Mouse (Mus musculus): Measurements from ENCODE around the gene Dnal1. TPM values are rescaled to one million over a fixed set of nuclear protein-coding genes. Genes with fewer than 3 reads are reported as not detected.
A peak's percentile ranks its signal among the peaks of the same experiment; 100 is the strongest.

The Dnal1 gene
- total RNA-seq, 2 experiments from 2014 or later, result 7.0 to 7.3 TPM

- DNase-seq, result no peak
- intact Hi-C loops (cut with DNase I; ENCODE audit: low total_unique reads), result no loop called here
These were observed 64.7 kb downstream of the Dnal1 start for GRCm38 (mm10) chr12:84178652-84179445.

- intact Hi-C loops (cut with DNase I; ENCODE audit: low total_unique reads), result no loop called here
- DNase-seq, result no peak
These were observed 65.9 kb downstream of the Dnal1 start for GRCm38 (mm10) chr12:84180090-84180489.

DNA sequence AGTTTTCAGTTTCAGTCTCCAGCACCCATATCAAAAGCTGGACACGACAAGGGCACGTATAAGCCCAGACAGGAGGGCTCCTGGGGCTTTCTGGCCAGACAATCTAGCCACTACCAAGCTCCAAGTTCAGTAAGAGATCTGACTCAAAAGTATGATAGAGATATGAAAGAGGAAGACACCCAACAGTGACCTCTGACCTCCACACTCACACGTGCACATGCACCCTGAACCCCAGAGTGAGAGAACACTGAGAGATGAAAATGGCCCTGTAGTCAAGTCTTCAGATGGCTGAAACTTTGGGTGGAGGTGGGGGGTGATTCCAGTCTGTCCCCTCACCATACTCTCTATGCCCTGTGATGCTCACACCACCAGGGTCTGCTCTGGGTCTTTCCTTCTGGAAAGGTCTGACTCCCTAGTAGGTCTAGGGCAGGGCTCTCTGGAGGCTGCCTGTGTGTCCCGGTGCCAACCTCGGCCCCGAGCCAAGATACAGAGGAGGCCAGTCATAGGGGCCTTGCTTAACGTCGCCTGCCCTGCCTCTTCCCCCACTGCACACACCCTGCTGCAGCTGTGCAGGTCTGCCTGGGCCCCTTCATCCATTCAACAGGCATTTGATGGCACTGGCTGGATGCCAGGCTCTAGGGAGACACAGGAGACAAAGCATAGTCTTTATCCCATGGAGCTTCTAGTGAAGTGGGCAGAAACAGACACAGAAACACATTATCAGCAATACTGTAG, 66.7 kb downstream of the Dnal1 start:
- DNase-seq, result peak; percentile 81
- intact Hi-C loops (cut with DNase I; ENCODE audit: low total_unique reads), result no loop called here

DNA sequence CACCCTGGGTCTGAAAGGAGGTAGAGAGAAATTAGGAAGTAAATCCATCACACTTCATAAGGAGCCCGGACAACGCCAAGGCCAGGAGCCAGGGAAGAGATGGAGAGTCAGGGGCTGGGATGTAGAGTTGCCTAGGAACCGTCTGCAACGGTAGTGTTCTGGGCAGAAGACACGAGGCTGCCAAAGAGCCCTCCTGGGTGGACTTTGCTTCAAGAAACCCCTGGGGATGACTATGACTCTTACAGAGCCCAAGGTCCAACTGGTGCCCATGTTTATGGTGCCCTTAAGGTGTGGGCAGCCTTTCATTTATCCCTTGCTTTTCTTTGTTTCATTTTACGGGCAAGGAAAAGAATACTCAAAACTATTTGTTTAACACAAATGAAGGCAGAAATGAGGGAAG, 67.8 kb downstream of the Dnal1 start:
- no peak for DNase-seq
- intact Hi-C loops (cut with DNase I; ENCODE audit: low total_unique reads), result no loop called here

DNA sequence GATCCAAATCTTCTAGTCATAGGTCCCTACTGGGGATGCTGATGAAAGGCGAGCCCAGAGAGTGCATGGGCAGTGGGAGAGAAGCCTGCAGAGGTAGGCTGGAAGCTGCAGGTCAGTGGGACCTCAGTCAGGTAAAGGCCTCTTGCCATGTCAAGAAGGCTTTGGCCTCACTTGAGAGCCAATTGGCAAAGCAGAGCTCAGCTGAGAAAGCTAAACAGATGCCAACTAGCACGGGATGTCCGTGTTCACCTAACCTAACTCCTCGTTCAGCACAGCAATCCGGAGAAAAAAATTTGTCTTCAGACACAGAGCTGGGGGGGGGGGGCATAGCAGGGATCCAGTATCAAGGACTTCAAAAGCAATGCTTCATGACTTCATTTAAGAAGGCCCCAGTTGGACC, 70.8 kb downstream of the Dnal1 start:
- intact Hi-C loops (cut with DNase I; ENCODE audit: low total_unique reads), result no loop called here
- no peak for DNase-seq

DNA sequence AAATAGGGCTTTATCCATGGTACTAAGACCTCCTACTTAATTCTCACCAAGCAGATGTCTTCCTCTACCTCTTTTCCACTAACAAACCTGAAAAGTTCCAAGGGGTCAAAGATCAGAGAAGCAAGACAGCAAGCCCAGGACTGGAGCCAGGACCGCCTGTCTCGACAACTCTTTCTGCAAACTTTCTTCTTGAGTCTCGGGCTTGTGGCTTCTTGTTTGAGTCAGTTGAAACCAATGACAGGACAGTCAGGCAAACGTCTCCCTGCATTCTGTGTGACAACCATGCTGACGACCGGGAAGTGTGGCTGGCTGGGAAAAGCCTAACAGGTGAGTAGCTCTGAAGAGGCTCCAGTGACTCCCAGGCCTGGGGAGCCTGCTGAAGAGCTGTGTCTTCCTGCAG, 71.4 kb downstream of the Dnal1 start:
- intact Hi-C loops (cut with DNase I; ENCODE audit: low total_unique reads), result no loop called here
- DNase-seq, result no peak

DNA sequence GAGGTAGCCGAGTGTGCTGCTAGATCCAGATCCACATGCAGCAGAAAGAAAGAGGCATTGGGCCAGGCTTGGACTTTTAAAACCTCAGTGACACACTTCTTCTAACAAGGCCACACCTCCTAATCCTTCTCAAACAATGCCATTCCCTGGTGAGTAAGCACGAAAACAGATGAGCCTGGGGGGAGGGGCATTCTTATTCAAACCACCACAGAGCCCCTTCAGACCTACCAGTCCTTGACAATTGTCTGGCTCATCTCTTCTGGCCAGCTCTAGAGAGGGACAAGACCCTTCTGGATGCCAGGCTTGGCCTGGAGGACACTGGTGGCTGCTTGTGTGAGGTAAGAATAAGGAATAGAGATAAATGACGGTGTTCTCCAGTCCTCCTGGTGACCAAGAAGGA, 72.4 kb downstream of the Dnal1 start:
- no peak for DNase-seq
- intact Hi-C loops (cut with DNase I; ENCODE audit: low total_unique reads), result no loop called here

GRCm38 (mm10) chr12:84186950-84187349, 72.8 kb downstream of the Dnal1 start:
- no peak for DNase-seq
- intact Hi-C loops (cut with DNase I; ENCODE audit: low total_unique reads), result no loop called here

DNA sequence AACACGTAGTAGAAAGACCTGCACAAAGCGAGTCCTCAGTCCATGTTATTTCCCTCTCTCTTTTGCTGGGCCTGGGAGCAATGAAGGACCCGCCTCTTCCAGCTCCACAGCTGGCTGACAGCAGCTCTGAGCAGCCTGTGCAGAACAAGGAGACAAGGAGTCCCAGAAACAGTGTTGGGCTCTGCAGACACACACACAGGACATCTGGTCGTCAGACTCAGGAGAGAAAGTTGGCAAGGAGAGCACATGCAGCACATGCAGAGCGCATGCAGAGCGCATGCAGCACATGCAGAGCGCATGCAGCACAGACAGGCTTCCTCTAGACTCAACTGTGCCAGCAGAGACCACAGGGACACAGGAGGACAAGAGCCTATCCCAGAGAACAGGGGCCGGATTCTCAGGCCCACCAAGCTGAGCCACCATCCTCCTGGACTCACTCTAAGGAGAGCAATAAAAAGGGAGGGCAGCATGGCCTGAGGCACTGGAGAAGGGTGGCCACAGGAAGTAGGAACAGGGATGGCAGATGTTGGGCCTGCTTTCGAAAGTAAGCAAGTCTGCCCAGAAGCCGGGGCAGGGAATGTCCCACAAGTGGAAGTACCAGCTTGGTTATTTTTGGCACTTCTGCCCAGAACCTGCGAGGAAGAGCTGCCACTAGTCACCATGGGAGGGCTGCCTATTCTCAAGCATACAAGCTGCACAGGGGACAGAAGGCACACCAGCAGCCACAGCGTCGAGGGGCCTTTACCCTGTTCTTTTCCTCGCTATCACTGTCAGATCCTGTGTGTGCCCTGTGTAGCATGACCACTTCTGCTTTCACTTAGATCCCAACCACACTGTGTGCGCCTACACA, 73.8 kb downstream of the Dnal1 start:
- intact Hi-C loops (cut with DNase I; ENCODE audit: low total_unique reads), result no loop called here
- DNase-seq, result peak; percentile 52

GRCm38 (mm10) chr12:84188881-84189444, 74.8 kb downstream of the Dnal1 start:
- DNase-seq, result no peak
- intact Hi-C loops (cut with DNase I; ENCODE audit: low total_unique reads), result no loop called here

DNA sequence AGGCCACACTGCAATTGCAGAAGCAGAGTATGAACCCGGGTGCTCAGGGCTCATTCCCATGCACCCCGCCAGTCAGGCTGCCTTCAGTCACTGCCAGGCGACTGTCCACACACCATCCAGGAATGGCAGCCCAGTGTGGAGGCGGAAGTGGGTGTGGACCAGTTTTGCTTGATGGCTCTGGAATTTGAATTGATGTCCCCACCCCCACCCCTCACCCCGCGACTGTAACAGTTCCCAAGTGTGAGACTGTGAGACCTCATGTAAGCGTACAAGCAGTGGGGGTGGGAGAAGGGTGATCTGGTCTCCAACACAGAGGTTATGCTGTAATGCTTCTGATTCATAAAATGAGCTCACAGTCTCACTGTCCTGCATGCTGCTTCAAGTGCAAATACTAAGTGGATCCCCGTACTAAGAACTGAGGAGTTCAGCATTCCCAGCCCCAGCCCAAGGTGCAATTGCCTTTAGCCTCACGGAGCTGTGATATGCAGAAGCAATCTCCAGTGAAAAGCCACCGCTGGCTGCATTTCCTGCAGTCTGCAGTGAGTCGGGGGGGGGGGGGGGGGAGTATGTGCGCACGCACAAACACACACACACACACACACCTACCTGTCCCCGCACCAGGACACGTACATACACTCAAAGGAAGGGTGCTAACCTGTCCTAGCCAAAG, 76.1 kb downstream of the Dnal1 start:
- no peak for DNase-seq
- intact Hi-C loops (cut with DNase I; ENCODE audit: low total_unique reads), result no loop called here

- intact Hi-C loops (cut with DNase I; ENCODE audit: low total_unique reads), result no loop called here
- no peak for DNase-seq
These were observed 77.0 kb downstream of the Dnal1 start for GRCm38 (mm10) chr12:84191190-84191589.

DNA sequence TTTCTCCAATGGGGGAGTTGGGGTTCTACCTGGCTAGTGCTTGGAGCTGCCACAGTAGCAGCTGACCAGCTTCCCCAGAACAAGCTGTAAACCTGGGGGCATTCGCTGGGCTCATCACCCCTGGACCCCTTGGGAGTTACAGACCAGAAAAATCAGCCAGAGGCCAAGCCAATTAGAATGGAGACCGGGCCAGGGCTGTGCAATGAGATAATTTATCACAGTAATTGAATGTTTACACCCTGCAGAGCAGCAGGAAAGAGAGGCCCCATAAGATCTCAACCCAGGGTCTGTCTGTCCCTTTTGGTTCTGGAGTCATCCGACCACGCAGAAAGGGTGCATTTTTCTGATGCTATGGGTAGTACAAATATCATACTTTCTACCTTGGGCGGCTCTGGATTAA, 77.6 kb downstream of the Dnal1 start:
- no peak for DNase-seq
- intact Hi-C loops (cut with DNase I; ENCODE audit: low total_unique reads), result no loop called here

GRCm38 (mm10) chr12:84192280-84192679, 78.1 kb downstream of the Dnal1 start:
- intact Hi-C loops (cut with DNase I; ENCODE audit: low total_unique reads), result no loop called here

DNA sequence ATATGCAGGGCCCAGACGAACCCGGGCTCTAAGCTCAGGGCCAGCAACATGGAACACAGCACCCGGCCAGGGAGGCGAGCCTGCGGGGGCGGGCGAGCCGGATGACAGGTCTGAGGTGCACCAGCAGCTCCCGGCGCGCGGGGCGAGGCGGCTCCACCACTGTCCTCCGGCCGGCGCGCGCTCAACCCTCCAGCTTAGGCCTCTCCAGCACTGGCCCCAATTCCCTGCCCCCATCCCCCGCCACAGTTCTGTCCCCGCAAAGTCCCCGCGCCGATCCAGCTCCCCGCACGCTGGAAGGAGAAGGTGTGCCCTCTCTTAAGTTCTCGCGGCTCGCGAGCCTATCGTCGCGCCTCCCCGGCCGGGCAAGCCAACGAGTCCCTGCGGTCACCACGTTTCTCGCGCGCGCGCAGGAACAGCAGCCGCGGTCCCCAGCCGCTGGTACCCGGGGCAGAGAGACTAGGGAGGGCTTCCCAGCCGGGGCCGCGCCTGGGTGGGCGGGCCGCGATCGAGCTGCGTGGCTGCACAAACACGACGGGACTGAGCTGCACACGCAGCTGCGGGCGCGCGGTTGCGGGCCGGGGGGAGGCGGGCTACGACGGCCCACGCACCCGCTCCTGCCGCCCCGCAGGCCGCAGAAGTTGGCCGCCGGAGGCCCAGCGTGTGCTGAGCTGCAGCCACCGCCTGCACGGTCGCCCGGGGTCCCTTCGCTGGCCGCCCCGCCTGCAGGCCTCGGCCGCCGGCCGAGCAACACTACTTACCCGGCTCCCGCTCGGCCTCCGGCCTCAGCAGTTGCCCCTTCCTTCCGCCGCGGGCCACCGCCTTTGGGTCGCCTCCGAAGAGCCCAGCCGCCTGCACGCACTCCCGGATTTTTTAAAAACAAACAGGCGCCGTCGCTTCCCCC, 78.8 kb downstream of the Dnal1 start:
- intact Hi-C loops (cut with DNase I; ENCODE audit: low total_unique reads), result no loop called here
- peak; percentile 80 for DNase-seq

More at GRCm38 (mm10) chr12:84192280-84192679, 78.1 kb downstream of the Dnal1 start:
- no peak for DNase-seq

DNA sequence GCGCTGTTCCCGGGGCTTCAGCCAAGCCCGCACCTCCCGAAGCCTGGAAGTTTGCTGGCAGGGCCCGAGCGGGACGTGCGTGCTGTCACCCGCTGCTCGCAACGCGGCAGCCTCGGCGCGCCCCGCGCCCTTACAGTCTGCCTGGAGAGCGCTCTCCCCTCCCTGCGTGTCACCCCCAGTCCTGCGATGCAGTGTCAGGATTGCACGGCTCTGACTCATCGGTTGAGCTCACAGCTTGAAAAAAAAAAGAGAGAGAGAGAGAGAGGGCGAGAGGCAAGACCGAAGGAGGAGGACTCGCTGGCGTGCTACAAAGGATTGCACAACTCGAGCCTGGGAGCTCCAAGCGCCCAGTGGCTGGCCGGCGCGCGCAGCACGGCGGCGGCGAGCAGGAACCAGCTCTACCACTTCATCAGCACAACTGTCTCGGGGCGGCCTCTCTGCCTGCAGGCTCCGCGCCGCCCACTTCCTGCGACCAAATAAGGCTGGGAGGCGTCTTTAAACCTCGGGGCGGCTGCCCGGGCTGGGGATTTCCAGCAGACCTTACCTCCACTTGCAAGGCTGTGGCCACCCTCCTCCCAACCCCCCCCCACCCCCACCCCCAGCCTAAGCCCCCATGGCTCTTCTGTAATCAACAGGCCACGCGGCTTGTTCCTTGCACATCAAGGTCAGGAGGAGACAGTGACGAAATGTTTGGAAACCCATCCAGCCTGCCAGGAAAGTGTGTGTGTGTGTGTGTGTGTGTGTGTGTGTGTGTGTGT, 79.7 kb downstream of the Dnal1 start:
- DNase-seq, result peak; percentile 95
- intact Hi-C loops (cut with DNase I; ENCODE audit: low total_unique reads), result no loop called here

- intact Hi-C loops (cut with DNase I; ENCODE audit: low total_unique reads), result no loop called here
- no peak for DNase-seq
These were observed 80.4 kb downstream of the Dnal1 start for GRCm38 (mm10) chr12:84194400-84195109.

Data from gastrocnemius, postnatal 14 days (tissue).